Mouse (Mus musculus): ENCODE data around the gene Mcm3.

The Mcm3 gene

GRCm38 (mm10) chr1:20819771-20820605 lies at the start of gene Mcm3:
Mcm3 (minus strand) TSS chr1:20820312.
- DNase-seq (ENCODE audit: low spot score), result peak; percentile 98

- no peak for DNase-seq (ENCODE audit: low spot score)
Measured at GRCm38 (mm10) chr1:20868036-20868435, 47.9 kb upstream of the Mcm3 start.

- DNase-seq (ENCODE audit: low spot score), result no peak
Measured at GRCm38 (mm10) chr1:20867241-20867902, 47.3 kb upstream of the Mcm3 start.

GRCm38 (mm10) chr1:20863452-20864172 lies 43.5 kb upstream of the Mcm3 start:
- DNase-seq (ENCODE audit: low spot score), result no peak

- no peak for DNase-seq (ENCODE audit: low spot score)
Measured at GRCm38 (mm10) chr1:20861865-20862264, 41.8 kb upstream of the Mcm3 start.

GRCm38 (mm10) chr1:20860775-20861174 lies 40.7 kb upstream of the Mcm3 start:
- no peak for DNase-seq (ENCODE audit: low spot score)

- DNase-seq (ENCODE audit: low spot score), result no peak
Measured at GRCm38 (mm10) chr1:20856924-20857902, 37.1 kb upstream of the Mcm3 start.

- no peak for DNase-seq (ENCODE audit: low spot score)
Measured at GRCm38 (mm10) chr1:20839911-20840310, 19.8 kb upstream of the Mcm3 start.

- no peak for DNase-seq (ENCODE audit: low spot score)
Measured at GRCm38 (mm10) chr1:20836551-20837125, 16.5 kb upstream of the Mcm3 start.

GRCm38 (mm10) chr1:20833141-20833511 lies 13.0 kb upstream of the Mcm3 start:
- DNase-seq (ENCODE audit: low spot score), result no peak

GRCm38 (mm10) chr1:20832473-20833140 lies 12.5 kb upstream of the Mcm3 start:
- no peak for DNase-seq (ENCODE audit: low spot score)

- DNase-seq (ENCODE audit: low spot score), result no peak
Measured at GRCm38 (mm10) chr1:20830546-20830945, 10.4 kb upstream of the Mcm3 start.

- DNase-seq (ENCODE audit: low spot score), result no peak
Measured at GRCm38 (mm10) chr1:20828061-20828460, 7.9 kb upstream of the Mcm3 start.

GRCm38 (mm10) chr1:20825036-20825435 lies 4.9 kb upstream of the Mcm3 start:
- DNase-seq (ENCODE audit: low spot score), result no peak

GRCm38 (mm10) chr1:20823906-20824305 lies 3.8 kb upstream of the Mcm3 start:
- DNase-seq (ENCODE audit: low spot score), result no peak

- no peak for DNase-seq (ENCODE audit: low spot score)
Measured at GRCm38 (mm10) chr1:20823471-20823870, 3.4 kb upstream of the Mcm3 start.

GRCm38 (mm10) chr1:20820959-20821358 lies 847 bp upstream of the Mcm3 start:
- no peak for DNase-seq (ENCODE audit: low spot score)

GRCm38 (mm10) chr1:20817596-20817995 lies 2.5 kb downstream of the Mcm3 start:
- no peak for DNase-seq (ENCODE audit: low spot score)

- DNase-seq (ENCODE audit: low spot score), result no peak
Measured at GRCm38 (mm10) chr1:20817172-20817571, 2.9 kb downstream of the Mcm3 start.

GRCm38 (mm10) chr1:20814521-20814920 lies 5.6 kb downstream of the Mcm3 start:
- no peak for DNase-seq (ENCODE audit: low spot score)

- no peak for DNase-seq (ENCODE audit: low spot score)
Measured at GRCm38 (mm10) chr1:20804526-20804925, 15.6 kb downstream of the Mcm3 start.
